Mouse (Mus musculus): ENCODE results near the gene Psmg4.
A peak's percentile ranks its signal among the peaks of the same experiment; 100 is the strongest.

- TF ChIP-seq CTCF (IDR thresholded peaks at IDR 0.05; ENCODE audit: low read depth, low read length), result peak; percentile 27; the same call in 1 of the 2 replicates
- no peak for TF ChIP-seq POLR2A (IDR thresholded peaks at IDR 0.05; ENCODE audit: extremely low read depth, insufficient read depth, low read length)
Measured at GRCm38 (mm10) chr13:34192414-34193191, 29.8 kb downstream of the Psmg4 start.
